Mouse (Mus musculus) heart, postnatal 25 days (tissue): Measurements from ENCODE around the gene Itpr1. TPM values are rescaled to one million over a fixed set of nuclear protein-coding genes. Genes with fewer than 3 reads are reported as not detected.

ENCODE experiments used
- DNase-seq: peaks from one replicate; pipeline ENCODE4 v3.0.0; 2022; ENCODE audit warnings: low spot score
- intact Hi-C: fragments of 180-260 bp; cut with DNase I; formaldehyde crosslinking; loops from one replicate; pipeline ENCODE4 v1.15.1; 2025
- total RNA-seq, 2 experiments: library from RNA; stranded (reverse); gene quantifications; 2 replicates each; pipeline ENCODE4 v1.2.3; 2021

Gene Itpr1
- total RNA-seq, 2 experiments from 2014 or later, result 44.1 to 44.2 TPM

GRCm38 (mm10) chr6:108337289-108337688 is 124.4 kb downstream of the Itpr1 start:
- DNase-seq, result no peak
- intact Hi-C loops, result no loop called here

DNA sequence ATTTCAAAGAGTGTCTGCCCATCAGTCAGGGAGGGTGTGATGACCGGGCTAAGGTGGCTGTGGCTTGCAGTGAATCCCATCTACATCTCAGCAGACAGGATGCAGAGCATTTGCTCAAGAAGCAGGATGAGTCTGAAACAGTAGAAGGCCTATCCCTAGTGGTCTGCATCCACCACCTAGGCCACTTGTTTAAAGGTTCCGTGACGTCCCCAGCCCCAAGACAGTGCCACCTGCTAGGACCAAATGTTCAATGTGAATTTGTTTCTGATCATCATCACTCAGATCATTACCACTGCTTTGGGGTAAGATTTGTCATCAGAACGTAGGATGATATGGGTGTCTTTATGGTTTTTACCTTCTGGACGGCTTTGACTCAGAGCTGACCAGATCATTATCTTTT is 125.5 kb downstream of the Itpr1 start:
- intact Hi-C loops, result no loop called here
- DNase-seq, result no peak

DNA sequence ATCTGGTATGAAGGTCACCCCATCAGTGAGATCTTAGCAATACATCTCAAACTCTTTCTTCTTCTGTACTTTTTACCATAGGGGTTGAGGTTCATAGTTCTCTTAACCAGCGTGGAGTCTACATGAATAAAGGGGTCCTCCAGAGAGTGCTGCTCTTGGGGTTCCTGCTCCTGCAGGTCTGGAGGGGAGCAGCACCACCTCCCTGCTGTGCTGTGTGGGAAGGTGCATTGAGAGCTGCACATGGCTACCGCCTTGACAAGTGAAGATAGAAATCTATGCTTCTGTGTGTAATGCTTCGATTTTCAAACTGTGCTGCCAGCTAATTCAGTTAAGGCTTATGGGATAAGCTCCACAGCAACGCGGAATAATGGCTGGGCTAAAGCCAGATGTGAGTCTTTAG is 130.1 kb downstream of the Itpr1 start:
- intact Hi-C loops, result loop anchor here (2.0 kb wide), 1 partner anchor 244 kb away; no protein-coding TSS in a partner anchor
- no peak for DNase-seq

DNA sequence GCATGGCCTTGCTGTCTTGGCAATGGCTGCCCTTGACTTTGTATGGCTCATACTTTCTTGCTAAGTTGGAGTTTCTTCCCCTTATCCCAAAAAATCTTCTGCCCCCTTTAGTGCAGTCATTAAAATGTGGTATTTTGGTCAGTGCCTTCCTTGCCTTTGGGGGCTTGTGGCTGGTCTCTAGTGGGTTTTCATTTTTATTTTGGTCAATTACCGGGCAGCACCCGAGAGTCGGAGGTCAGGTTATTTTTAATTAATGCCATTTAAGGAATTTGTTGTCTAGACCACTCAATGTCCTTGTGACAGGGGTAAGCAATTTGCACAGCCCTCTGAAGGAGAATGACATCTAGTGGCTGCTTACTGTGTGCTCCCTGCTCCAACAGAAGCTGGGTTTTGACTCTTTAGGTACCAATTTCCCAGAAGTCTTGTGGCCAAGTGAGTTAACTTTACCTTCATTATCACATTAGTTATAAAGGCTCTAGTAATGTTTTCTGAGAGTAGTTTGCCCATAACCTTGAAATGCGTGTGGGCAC is 130.9 kb downstream of the Itpr1 start:
- intact Hi-C loops, result loop anchor here (2.0 kb wide), 1 partner anchor 245 kb away; no protein-coding TSS in a partner anchor
- no peak for DNase-seq

- intact Hi-C loops, result no loop called here
- DNase-seq, result no peak
Observed at GRCm38 (mm10) chr6:108350801-108351200, 137.9 kb downstream of the Itpr1 start.

DNA sequence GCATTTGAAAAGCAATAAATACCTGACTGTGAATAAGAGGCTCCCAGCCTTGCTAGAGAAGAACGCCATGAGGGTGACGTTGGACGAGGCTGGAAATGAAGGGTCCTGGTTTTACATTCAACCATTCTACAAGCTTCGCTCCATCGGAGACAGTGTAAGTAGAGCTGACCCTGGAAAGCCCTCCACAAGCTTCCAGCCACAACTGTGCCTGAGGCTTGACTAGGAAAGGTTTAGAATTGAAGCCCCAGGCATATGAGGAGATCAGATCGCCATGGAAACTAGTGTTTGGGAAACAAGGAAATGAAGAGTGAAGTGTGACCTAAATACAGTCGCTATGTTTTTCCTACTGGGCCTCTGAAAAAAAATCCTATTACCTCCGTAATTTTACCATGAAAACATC is 139.1 kb downstream of the Itpr1 start:
- intact Hi-C loops, result no loop called here
- DNase-seq, result no peak

- no peak for DNase-seq
Observed at GRCm38 (mm10) chr6:108367412-108367811, 154.5 kb downstream of the Itpr1 start.

DNA sequence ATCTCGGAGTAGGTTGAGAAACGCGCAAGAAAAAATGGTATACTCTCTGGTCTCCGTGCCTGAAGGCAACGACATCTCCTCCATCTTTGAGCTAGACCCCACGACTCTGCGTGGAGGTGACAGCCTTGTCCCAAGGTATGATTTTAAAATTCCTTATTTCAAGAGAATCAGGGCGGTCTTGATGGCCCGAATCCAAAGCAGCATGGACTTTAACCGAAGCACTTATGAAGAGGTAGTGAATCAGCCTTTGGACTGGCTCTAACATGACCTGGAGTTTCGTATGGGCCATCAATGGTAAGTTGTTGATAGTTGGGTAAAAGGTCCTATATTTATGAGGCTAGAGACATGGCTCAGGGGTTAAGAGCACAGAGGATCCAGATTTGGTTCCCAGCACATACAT is 156.1 kb downstream of the Itpr1 start:
- intact Hi-C loops, result no loop called here
- no peak for DNase-seq

More at GRCm38 (mm10) chr6:108367412-108367811, 154.5 kb downstream of the Itpr1 start:
- intact Hi-C loops, result no loop called here

DNA sequence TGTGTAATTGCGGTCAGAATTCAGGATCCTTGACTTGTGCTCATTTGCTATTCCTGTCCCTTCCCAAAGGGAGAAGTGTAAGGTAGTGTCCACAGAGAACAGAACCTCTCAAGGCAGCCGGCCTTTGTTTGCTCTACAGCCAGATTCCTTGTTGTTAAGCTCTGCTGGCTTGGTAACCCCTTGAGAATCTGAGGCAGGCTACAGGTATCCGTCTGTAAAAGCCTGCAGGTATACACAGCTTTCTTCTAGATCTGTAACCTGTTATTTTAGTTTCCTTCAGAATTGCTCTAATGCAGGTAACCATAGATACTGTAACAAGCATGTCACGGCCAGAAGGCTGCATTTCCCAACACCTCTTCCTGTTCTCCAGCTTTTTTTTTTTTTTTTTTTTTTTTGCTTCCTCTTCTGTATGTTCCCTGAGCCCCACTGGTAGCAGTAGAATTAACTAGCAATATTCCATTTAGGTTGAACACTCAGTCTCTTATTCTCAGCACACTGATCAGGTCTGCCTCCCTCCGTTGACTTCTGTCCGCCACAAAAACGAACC is 158.5 kb downstream of the Itpr1 start:
- intact Hi-C loops, result no loop called here
- no peak for DNase-seq

DNA sequence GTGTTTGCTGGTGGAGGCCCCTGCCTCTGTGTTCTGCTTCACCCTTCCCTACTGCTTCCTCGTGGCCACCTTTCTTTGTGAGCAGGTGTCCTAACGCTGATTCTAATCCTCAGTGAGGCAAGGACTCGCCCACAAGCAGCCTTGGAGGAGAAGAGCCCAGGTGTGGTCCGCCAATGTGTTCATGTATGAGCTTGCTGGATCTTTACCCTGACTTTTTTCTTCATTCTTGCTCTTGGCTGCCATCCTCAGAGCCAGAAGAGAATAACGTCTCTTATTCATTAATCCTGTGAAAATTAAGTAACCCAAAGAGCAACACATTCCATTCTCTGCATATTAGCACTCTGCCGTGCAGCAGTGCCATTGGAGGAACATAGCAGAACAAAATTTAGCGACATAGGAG is 161.1 kb downstream of the Itpr1 start:
- intact Hi-C loops, result no loop called here
- DNase-seq, result no peak

DNA sequence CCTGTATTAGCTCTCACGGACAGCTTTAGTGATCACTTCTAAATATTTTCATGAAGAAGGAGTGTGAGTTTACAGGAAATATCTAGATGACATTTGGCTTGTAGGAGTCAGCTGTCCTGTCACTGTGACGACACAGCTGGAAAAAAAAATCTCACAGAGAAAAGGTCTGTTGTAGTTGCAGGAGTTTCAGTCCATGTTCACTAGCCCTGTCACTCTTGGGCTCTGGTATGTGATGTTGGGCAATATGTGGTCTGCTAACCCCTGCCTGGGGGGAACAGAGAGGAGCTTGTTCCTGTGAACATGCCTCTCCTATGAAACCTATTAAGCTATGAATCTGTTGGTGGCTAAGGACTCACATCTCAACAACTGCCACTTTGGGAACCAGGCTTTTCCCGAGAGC is 166.1 kb downstream of the Itpr1 start:
- no peak for DNase-seq
- intact Hi-C loops, result no loop called here

- intact Hi-C loops, result no loop called here
Observed at GRCm38 (mm10) chr6:108380209-108380608, 167.3 kb downstream of the Itpr1 start.

GRCm38 (mm10) chr6:108390624-108391324 is 177.9 kb downstream of the Itpr1 start:
- DNase-seq, result peak; percentile 34
- intact Hi-C loops, result no loop called here

More at GRCm38 (mm10) chr6:108380209-108380608, 167.3 kb downstream of the Itpr1 start:
- no peak for DNase-seq

- intact Hi-C loops, result no loop called here
- no peak for DNase-seq
Observed at GRCm38 (mm10) chr6:108393131-108393530, 180.2 kb downstream of the Itpr1 start.

- intact Hi-C loops, result no loop called here
- DNase-seq, result no peak
Observed at GRCm38 (mm10) chr6:108397956-108398355, 185.1 kb downstream of the Itpr1 start.

DNA sequence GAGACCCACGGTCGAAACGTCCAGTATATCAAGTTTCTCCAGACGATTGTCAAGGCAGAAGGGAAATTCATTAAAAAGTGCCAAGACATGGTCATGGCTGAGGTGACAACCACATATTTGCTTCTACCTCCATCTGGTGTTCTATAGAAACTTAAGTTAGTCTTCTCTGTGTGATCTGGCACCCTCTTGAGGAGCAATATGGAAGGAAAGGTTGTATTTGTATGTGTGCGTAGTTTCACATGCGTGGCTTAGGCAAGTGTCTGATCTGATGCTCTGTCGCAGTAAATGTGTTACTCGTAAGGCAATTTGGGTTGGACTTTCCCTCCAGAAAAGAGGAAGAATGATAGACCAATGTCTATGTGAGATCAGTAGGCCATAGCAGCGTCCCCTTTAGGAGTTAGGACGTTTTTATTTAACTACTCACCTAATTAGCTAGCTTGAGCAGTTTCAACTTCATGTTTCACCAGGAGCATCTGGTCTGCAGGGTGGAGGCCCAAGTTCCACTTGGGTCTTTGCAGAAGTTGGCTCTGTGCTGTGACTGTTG is 188.6 kb downstream of the Itpr1 start:
- intact Hi-C loops, result no loop called here
- DNase-seq, result no peak

DNA sequence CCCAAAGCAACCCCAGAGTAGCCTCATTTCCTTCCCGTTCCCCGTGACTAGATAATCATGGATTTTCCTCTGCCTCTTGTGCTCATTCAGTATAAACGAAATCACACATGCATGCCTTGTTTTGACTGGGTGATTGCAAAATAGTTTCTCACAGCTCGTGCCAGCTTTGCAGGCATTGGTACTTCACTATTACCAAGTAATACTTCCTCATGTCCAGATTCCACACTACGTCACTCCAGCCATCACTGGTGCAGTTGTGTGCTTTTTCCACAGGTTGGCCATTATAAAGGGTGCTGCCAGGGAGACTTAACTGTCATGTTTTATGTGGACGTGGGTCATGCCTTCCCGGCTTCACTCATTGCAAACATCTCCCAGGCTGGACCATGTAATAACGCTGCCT is 191.8 kb downstream of the Itpr1 start:
- DNase-seq, result no peak
- intact Hi-C loops, result no loop called here

DNA sequence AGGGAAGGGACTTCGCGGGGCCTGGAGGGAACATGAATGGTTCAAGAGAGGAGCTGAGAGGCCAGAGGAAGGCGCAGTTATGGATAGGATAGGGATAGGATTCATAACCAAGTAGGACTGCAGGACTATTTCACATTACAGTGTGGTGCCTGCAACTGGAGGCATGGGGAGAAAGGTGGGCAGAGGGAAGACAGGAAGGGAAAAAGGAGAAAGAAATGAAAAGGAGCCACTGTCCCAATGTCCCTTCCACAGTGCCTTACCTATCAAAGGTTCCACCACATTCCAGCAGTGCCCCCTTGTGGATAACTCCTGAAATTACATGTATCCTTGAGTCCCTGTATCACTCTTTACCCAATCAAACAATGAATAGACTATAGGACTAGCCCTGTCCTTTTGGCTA is 195.2 kb downstream of the Itpr1 start:
- no peak for DNase-seq
- intact Hi-C loops, result loop anchor here (1.0 kb wide), 1 partner anchor 310 kb away; no protein-coding TSS in a partner anchor

DNA sequence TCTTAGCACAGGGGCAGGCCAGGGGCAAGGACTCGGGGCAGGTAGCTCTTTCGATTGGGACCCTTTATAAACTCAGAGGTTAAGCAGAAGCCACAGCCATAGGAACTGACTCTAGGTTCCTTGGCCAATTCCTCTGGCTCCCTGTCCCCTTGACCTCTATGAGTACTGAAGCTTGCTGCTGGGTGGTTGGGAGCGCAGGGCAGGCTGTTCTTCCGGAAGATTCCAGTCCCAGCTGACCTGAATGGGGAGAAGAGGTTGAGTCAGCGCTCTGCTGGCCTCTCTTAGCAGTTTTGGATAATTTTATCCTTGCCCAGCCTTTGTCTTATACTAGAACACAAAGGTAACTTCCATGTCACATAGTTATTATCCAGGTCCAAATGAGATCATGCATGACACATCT is 195.8 kb downstream of the Itpr1 start:
- DNase-seq, result no peak
- intact Hi-C loops, result loop anchor here (1.0 kb wide), 1 partner anchor 310 kb away; no protein-coding TSS in a partner anchor

DNA sequence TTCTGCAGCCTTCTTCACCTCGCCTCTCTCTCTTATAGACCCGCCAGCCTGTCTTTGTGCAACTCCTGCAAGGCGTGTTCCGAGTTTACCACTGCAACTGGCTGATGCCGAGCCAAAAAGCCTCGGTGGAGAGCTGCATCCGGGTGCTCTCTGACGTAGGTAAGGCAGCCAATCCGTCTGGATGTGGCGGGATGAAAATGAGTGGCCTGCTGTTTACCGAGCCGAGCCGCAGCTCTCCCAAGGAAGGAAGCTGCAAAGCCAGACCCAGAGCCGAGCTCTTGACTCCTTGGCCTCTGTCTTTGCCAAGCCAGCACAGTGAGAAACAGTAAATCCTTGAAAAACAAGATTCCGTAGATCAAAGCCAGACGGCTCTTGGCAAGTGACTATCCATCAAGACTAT is 197.9 kb downstream of the Itpr1 start:
- intact Hi-C loops, result no loop called here
- DNase-seq, result peak; percentile 38

DNA sequence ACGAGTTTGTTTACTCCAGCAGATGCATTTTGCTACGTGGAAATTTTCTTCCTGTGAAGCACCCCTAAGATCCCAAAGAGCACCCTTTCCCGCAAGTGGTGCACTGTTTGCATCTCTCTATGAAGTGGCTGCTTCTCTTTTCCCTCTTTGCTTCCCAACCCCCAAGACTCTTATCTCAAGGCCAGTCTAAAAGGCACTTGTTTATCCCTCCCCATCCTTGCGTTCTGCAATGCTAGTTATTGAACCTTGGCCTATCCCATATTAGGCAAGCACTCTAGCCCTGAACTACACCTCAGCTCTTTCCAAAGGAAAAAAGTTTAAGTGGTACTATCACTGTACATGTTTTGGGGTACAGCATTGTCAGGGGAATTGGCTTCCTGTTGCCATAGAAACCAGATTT is 198.3 kb downstream of the Itpr1 start:
- intact Hi-C loops, result no loop called here
- no peak for DNase-seq
